Comparison of ENCODE assay signal across 8 mouse cellular contexts in the genomic region with DNA sequence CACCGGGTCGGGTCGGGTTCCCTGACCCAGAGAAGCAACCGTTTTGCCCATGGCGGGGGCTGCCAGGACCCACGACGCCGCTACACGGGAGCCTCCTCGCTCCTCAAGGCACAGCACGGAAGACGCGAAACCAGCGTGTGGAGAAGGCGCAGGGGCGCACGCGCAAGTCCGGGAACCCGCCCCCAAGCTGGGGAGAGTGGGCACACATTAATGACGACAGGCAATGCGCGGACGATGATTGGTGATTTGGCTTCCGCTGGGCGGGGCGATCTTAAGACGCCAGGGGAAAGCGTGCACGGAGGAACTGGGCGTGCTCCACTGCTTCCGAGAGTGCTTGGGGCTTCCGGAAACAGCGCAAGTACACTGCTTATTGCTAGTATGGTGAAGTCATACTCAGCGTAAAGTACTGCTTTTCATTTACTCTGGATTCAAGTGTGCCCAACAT. TPM values are rescaled to one million over a fixed set of nuclear protein-coding genes. Genes with fewer than 3 reads are reported as not detected.
DNase-seq lines count a peak whose midpoint lies in the region; ATAC-seq and TF ChIP-seq lines count a peak whose summit lies in the region.

A gene (minus strand): TSS at position 101 of the 445 bp plus-strand sequence.

- H3K27me3 ChIP-seq in megakaryocyte, embryonic 14.5 days (replicated peaks) = no peaks in the 10 kb centered on the region

- peak; percentile 76 for TF ChIP-seq POLR2A in cortical plate, adult 2 months (IDR thresholded peaks at IDR 0.05; ENCODE audit: extremely low read depth, insufficient read depth, low read length)

- peak; percentile 99 for ATAC-seq in activated CD4-positive, CD25-positive, alpha-beta regulatory T cell, adult 4 months

- H3K9me3 ChIP-seq in megakaryocyte, embryonic 14.5 days = no peaks in the 10 kb centered on the region

- DNase-seq in gastrocnemius, adult 8-10 months (ENCODE audit: low spot score in 2 of 2) = peak; percentile 97
- DNase-seq in hindlimb bud, embryonic 11.5 days (ENCODE audit: extremely low spot score, low read depth, low spot score) = peak; percentile 90
- DNase-seq in left cerebral cortex, adult 8-10 months (ENCODE audit: low spot score in 2 of 2) = peak; percentile 96 to 97
- DNase-seq in right cerebral cortex, postnatal 10 days (ENCODE audit: low spot score in 2 of 2) = peak; percentile 99
- DNase-seq in urinary bladder, postnatal 25 days (ENCODE audit: low spot score) = peak; percentile 96

- TF ChIP-seq CTCF in cortical plate, adult 2 months (IDR thresholded peaks at IDR 0.05; ENCODE audit: extremely low read depth, insufficient read depth, low read length) = no peak

- H3K4me1 ChIP-seq in cortical plate, adult 2 months (ENCODE audit: control insufficient read depth, insufficient read depth, low read length) = no peaks in the 10 kb centered on the region
- peaks cover 42% of the 10 kb centered on the region for H3K4me1 ChIP-seq in megakaryocyte, embryonic 14.5 days

- no peak within 1 kb of the TSS for H3K27ac ChIP-seq in cortical plate, adult 2 months (ENCODE audit: insufficient read depth, low read length)

- H3K36me3 ChIP-seq in megakaryocyte, embryonic 14.5 days (replicated peaks; ENCODE audit: low read length) = peaks cover 12% of the 10 kb centered on the region

- peak within 1 kb of the TSS; percentile 56 for H3K4me3 ChIP-seq in cortical plate, adult 2 months (ENCODE audit: insufficient read depth, low read length)
- H3K4me3 ChIP-seq in megakaryocyte, embryonic 14.5 days (replicated peaks) = peak within 1 kb of the TSS; percentile 98

RNA-seq across cellular contexts. Expression of the gene that starts here (rescaled TPM):
- 10 to 100 TPM; 48.0 to 52.7 TPM for polyA plus RNA-seq in activated CD4-positive, CD25-positive, alpha-beta regulatory T cell, adult 4 months (2017; shearing (Covaris generic))
- 11.5 and 12.5 TPM in 2 replicates for polyA plus RNA-seq in cortical plate, adult 2 months (2012; rRNA removed)
- total RNA-seq in gastrocnemius, adult 8-10 months (2022) = 10 to 100 TPM in 2 of 4 experiments, 1 to 10 TPM in 2; 7.9 to 11.7 (median 9.2) TPM
- 10 to 100 TPM; 20.0 to 22.1 (median 21.0) TPM for total RNA-seq in left cerebral cortex, adult 8-10 months (2022)
- polyA plus RNA-seq in megakaryocyte, embryonic 14.5 days (2012; ENCODE audit: insufficient read depth, low replicate concordance) = 3.9 and 4.8 TPM in 2 replicates
